Mouse (Mus musculus): ENCODE measurements around the gene Pcid2. TPM values are rescaled to one million over a fixed set of nuclear protein-coding genes. Genes with fewer than 3 reads are reported as not detected.
A peak's percentile ranks its signal among the peaks of the same experiment; 100 is the strongest.
"Not testable (repeated sequence)": the region's sequence is repeated elsewhere in the genome, so short reads cannot be mapped to it uniquely, and the experiment has no call there.

Pcid2 gene
- total RNA-seq, 2 experiments from 2014 or later: 31.5 to 33.8 TPM

DNA sequence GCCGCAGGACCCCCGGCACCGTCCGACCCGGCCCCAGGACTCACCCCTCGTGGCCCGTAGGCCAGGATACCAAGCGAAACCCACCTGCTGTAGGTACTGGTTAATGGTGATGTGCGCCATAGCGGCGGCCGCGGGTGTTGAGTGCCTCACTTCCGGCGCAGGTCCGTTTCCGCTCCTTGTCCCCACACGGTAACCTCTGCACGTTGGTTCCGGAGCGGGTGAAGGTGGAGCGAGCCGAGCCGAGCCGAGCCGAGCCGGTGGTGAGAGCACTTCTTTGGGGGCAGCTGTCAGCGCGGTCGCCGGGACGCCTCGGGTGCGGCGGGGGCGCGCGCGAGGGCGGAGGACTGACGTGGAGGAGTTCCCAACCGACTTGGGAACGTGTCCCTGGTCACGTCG, 570 bp downstream of the Pcid2 start:
- DNase-seq: peak; percentile 93
- intact Hi-C loops (cut with DNase I): no loop called here

DNA sequence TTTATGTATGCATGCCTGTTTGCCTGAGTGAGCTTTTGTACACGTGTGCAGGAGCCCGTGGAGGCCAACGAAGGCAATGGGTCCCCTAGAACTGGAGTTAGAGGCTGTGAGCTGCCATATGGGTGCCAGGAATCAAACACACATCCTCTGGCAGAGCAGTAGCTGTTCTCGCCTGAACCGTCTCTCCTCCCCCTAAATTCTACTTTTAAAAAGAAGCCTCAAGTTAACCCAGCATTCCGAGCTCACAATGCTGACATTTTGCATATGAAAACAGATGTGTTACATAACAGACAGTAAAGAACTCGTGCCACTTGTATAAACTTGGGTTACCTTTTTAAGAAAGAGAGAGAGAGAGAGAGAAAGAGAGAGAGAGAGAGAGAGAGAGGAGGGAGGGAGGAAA, 27.7 kb downstream of the Pcid2 start:
- intact Hi-C loops (cut with DNase I): loop anchor here (5.0 kb wide), 1 partner anchor 60 kb away; no protein-coding TSS in a partner anchor
- DNase-seq: no peak

DNA sequence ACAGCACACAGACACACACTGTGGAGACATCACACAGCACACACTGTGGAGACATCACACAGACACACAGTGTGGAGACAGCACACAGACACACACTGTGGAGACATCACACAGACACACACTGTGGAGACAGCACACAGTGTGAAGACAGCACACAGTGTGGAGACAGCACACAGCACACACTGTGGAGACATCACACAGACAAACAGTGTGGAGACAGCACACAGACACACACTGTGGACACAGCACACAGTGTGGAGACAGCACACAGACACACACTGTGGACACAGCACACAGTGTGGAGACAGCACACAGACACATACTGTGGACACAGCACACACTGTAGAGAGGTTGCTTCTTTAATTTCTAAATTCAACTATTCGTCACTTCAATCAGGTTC, 29.7 kb downstream of the Pcid2 start:
- not testable (repeated sequence) for DNase-seq
- intact Hi-C loops (cut with DNase I): loop anchor here (5.0 kb wide), 1 partner anchor 58 kb away; no protein-coding TSS in a partner anchor

DNA sequence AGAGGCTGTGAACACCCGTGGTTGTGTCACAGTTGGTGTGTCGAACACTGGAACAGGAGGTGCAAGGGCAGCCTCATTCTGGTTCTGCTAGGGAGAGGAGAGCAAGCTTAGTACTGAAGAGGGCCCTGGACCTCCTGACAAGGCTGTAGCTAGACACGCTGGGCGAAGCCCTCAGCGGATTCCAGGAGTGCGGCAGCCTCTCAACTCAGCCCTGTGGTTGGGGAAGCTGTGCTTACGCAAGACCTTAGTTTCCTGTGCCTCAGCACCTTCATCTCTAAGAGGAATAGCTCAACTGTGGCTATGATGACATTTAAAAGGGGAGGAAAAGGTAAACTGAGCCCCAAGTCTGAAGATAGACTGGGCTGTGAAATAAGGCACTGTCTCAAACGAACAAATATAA, 30.2 kb downstream of the Pcid2 start:
- no peak for DNase-seq
- intact Hi-C loops (cut with DNase I): loop anchor here (5.0 kb wide), 1 partner anchor 58 kb away; no protein-coding TSS in a partner anchor

DNA sequence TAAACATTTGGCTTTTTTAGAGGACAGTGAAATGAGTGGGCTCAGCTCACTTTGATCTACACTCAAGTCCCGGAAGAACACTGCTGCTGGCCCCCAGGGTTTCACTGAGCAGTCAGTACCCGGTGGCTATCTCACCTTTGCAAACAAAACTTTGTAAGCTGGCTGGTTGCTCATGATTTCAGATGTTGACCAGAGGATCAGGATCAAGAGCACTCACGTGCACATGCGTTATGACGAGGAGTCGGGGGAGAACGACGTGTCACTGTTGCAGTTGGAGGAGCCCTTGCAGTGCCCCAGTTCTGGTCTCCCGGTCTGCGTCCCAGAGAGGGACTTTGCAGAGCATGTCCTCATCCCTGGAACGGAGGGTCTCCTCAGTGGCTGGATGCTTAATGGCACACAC, 32.0 kb downstream of the Pcid2 start:
- no peak for DNase-seq
- intact Hi-C loops (cut with DNase I): no loop called here

DNA sequence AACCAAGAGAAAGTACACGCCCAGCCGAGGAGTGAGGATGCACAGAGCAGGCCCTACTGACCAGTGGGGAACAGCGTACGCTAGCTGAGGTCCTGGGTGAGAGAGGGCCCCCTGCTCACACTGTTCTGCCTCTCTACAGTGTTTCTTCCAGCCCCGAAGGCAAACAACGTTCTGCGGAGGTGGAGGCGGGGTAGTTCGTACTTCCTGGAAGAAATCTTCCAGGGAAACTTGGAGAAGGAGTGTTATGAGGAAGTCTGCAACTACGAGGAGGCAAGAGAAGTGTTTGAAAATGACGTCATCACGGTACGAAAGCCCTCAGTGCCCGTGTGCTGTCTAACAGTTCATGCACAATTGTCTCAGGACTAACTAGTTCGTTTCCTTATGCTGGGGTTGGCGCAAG, 42.1 kb downstream of the Pcid2 start:
- DNase-seq: no peak
- intact Hi-C loops (cut with DNase I): no loop called here

DNA sequence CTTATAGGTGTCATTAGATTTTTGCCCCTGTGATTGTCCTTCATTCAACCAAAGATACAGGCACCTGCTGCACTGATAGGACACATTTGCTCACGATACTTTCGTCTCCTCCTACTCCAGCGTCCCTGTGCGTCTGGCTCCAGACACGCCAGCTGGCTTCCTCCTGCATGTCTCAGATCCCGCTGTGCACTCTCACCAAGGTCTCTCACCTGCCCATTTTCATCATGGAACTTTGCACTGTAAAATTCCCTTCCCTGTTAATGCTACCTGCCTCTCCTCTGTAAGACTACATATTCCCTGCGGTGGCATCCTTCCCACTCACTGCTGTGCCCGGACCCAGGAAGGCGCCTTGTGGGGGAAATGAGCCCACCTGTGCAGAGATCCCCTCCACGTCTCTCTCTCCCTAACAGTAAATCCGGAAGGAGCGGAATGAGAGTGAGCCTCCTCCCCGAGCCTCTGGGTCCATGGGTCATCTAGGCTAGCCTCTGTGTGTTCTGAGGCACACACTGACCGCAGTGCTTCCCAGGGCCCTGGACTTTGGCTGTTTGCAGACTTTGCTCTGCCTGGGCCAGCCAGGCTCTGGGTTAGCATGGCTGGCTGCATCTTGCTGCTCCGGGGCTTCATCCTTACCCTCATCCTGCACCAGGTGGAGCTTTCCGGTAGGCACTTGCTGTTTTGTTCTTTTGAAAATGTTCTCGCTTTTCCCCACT, 44.7 kb downstream of the Pcid2 start, which contains the start of gene Proz:
Gene Proz, plus strand, starts transcription at position 474 of the 710 bp plus-strand sequence.
- intact Hi-C loops (cut with DNase I): no loop called here
- no peak for DNase-seq

DNA sequence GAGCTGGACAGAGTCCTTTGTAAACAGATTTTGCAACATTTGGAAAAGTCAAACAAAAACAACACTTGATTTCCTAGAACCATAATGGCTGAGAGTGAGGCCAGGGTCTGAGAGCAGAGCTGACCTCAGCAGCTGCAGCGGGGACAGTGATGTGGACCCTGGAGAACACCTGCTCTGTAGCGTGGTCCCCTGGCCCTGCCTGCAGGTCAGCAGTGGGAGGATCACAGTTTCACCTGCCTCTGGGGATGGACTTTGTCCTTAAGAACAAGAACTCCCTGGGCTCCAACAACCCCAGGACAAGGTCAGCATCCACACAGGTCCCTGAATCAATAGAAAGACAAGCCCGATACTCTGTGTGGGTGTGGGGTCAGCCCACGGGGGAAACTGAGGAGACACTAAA, 47.9 kb downstream of the Pcid2 start:
- intact Hi-C loops (cut with DNase I): no loop called here
- DNase-seq: no peak

DNA sequence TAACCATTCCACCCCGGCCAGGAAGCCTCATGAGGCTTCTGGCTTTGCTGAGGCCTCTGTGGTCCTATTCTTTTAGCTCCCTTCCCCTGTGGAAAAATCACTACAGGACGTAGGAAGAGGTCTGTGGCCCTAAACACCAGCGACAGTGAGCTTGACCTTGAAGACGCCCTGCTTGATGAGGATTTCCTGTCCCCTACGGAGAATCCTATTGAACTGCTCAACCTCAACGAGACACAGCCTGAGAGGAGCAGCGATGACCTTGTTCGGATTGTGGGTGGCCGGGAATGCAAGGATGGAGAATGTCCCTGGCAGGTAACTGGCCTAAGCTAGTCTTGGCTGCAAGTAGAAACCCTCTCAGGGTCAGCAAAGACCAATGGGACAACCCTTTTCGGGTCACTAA, 54.7 kb downstream of the Pcid2 start:
- intact Hi-C loops (cut with DNase I): no loop called here
- DNase-seq: no peak

DNA sequence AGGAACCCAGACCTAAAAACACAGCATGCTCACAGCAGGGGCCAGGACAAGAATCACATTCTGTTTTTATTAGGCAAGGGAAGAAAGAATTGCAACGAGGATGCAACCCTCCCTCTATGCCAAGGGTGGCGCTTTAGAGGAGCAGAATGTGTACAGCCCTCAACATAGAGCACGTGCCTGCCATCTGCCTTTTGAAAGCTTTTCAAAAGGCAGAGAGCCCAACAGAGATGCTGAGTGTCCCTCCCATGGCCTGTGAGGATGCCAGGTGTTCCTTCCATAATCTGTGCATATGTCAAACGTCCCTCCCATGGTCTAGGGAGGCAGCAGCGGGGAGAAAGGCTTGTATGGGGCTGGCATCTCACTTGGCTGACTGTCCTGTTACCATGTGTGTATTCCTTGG, 57.6 kb downstream of the Pcid2 start:
- DNase-seq: peak; percentile 15
- intact Hi-C loops (cut with DNase I): no loop called here

DNA sequence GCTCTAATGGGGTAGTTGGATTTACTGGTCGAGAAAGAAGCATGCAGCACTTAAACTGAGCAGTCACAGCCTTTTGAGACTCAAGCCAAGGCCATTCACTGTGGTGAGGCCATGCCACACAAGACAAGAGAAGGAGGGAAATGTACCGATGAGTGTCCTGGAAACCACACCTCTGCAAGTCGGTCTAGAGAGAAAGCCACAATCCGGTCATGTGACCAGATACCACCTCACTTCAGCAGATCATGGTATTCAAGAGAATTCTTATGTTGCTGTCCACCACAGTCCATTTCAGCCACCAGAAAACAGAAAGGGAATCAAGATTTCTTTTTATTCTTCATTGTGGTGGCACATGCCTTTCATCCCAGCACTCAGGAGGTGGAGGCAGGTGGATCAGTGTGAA, 63.8 kb downstream of the Pcid2 start:
- intact Hi-C loops (cut with DNase I): no loop called here
- no peak for DNase-seq

DNA sequence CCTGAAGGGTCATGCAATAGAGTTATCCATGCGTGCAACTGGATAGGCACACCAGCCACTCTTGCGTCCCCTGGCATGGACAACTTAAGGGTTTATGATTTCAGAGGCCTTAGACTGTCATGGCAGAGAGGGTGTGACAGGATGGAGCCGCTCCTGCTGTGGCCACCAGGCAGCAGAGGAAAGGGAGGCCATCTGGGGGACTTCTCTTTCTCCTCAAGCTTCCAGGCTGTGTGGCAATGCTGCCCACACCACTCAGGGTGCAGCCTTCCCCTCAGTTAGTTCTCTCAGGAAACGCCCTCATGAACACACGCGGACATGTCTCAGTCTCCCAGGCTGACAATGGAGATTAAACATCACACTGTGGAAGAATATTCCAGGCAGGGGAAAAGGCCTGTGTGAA, 66.2 kb downstream of the Pcid2 start:
- DNase-seq: no peak
- intact Hi-C loops (cut with DNase I): no loop called here

DNA sequence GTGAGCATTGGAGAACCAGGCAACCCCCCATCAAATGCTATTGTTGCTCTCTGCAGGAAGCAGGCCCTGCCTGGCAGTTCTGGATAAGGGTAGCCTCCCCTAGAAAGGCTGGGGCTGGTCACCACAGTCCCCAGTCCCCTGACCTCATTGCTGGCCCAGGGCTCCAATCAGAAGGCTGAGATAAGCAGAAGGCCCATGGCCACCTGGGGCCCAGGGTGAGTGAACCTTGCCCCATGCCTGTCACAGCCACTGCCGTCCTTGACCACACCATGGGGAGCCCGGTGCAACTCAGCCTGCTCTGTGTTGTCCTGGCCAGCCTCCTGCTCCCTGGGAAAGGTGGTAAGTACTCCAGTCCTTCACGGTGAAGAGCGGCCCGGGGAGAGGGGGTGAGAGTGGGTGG, 67.7 kb downstream of the Pcid2 start:
- intact Hi-C loops (cut with DNase I): no loop called here
- no peak for DNase-seq

DNA sequence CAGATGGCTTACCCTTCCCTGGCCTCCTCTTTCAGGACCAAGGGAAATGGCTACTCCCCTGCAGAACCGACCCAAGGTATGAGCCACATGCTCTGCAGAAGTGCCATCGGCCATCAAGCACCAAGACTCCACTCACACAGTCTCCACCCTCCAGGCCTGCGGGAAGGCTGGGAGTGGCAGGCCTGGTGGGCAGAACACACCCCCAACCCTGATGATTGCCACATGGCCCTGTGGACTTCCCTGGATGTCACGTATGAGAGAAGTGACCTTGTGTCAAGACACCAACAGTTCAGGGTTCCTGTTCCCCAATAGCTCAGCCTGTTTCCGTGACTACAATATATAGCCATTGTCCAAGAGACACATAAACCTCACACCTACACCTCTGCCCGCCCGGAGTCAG, 68.2 kb downstream of the Pcid2 start, which contains the start of gene F10:
Gene F10, plus strand, starts transcription at position 294 of the 400 bp plus-strand sequence.
- intact Hi-C loops (cut with DNase I): no loop called here
- no peak for DNase-seq

DNA sequence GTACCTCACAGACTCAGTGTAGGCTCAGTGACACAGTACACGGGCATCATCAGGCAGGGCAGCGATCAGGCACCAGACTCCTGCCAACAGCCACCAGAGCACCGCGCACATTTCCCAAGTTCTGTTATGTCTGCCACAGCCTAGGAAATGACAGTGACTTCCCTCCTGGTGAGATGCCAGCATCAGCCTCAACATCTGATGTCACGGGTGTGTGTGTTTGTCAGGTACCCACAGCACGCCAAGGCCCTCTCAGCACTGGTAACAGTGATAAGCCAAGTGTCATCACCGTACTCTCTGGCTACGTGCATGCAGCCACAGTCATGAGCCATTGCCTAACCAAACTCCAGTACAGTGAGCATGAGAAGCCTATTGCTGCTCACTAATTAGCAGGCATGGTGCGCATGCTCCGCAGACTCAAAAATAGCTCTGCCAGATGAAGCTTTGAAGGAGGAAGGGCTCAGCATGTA, 68.9 kb downstream of the Pcid2 start:
- intact Hi-C loops (cut with DNase I): no loop called here

DNA sequence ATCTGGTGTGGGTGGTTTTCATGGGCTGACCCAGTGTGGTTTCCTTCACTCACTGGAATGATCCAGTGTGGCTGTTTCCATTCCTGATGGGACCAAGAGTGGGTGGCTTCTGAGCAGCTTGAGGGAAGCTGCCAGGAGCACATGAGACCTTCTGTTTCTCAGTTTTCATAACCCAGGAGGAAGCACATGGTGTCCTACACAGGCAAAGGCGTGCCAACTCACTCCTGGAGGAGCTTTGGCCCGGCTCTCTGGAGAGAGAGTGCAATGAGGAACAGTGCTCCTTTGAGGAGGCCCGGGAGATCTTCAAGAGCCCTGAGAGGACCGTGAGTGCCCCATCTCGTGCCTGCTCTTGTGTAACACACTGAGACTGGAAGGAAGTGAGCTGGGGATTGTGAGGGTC, 76.8 kb downstream of the Pcid2 start:
- intact Hi-C loops (cut with DNase I): no loop called here
- no peak for DNase-seq

More for the DNA sequence above, 68.9 kb downstream of the Pcid2 start:
- no peak for DNase-seq

DNA sequence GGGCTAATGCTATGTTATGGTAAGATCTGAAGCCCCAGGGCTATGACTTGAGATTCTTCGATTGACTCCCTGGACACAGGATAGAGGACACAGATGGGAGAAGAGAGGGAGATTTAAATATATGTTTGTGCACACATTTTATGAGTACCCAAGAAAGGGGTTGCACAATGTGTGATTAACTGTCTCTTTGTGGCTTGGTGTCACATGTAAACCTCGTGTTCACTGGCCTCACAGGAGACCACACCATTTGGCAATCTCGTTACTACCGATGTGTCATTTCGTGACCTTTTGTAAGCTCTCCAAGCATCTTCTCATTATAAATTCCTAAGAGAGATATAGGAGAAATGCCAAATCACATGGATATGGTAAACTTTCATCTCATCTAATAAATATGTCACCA, 77.6 kb downstream of the Pcid2 start:
- DNase-seq: no peak
- intact Hi-C loops (cut with DNase I): no loop called here

Small RNAs within 50 kb of the gene (microRNA-seq; reads per million reads assigned to microRNA genes)
- not detected for gene Mir7065

Other genes starting within 250 kb of the Pcid2 start
- gene Mcf2l, start 231.7 kb downstream of the Pcid2 start, total RNA-seq (2021): 100 to 1,000 TPM; 399 to 404 TPM
- under 1 TPM in 1 of 2 experiments, not detected in 1; 0.20 TPM for gene F7, start 79.4 kb downstream of the Pcid2 start, total RNA-seq (2021)
- under 1 TPM in 1 of 2 experiments, not detected in 1; 0.80 TPM for gene F10, start 68.2 kb downstream of the Pcid2 start, total RNA-seq (2021)
- gene Proz, start 44.5 kb downstream of the Pcid2 start, total RNA-seq (2021): not detected
- gene Cul4a, start 162 bp upstream of the Pcid2 start, total RNA-seq (2021): 10 to 100 TPM; 67.0 to 67.3 TPM
- gene Lamp1, start 53.7 kb upstream of the Pcid2 start, total RNA-seq (2021): 100 to 1,000 TPM; 241 to 259 TPM
- gene Grtp1, start 95.2 kb upstream of the Pcid2 start, total RNA-seq (2021): 1 to 10 TPM; 7.8 to 8.9 TPM
- gene Adprhl1, start 148.7 kb upstream of the Pcid2 start, total RNA-seq (2021): 1 to 10 TPM; 1.8 to 1.9 TPM
- 10 to 100 TPM; 27.6 to 31.2 TPM for gene Dcun1d2, start 182.7 kb upstream of the Pcid2 start, total RNA-seq (2021)
- 10 to 100 TPM; 38.4 to 42.9 TPM for gene Tmco3, start 182.7 kb upstream of the Pcid2 start, total RNA-seq (2021)
- 10 to 100 TPM; 82.6 to 88.1 TPM for gene Tfdp1, start 233.3 kb upstream of the Pcid2 start, total RNA-seq (2021)

Data from left cerebral cortex, postnatal 4 days (tissue).